14 mouse cellular contexts compared by ENCODE assay signal in genomic region chr10:62239270-62239669, GRCm38 (mm10). TPM values are rescaled to one million over a fixed set of nuclear protein-coding genes. Genes with fewer than 3 reads are reported as not detected.
DNase-seq lines count a peak whose midpoint lies in the region; ATAC-seq and TF ChIP-seq lines count a peak whose summit lies in the region.
"Had no signal": no experiment of that assay in that cellular context is flagged by ENCODE, and none has a peak within 500 bp of the region (broad histone marks: within the 10 kb centered on the region; RNA-seq: fewer than 3 reads in every experiment).

No protein-coding gene starts in this region.

- peak; percentile 20 for DNase-seq in hindbrain, postnatal 0 days (ENCODE audit: low spot score)
- peak; percentile 38 for DNase-seq in embryonic facial prominence, embryonic 10.5 days (ENCODE audit: low spot score)
- DNase-seq in gastrocnemius, postnatal 25 days: peak; percentile 73
- DNase-seq in kidney, postnatal 14 days: peak; percentile 85
- DNase-seq in layer of hippocampus, adult 8-10 months (ENCODE audit: low spot score in 2 of 2): no peak
- DNase-seq in urinary bladder, postnatal 25 days (ENCODE audit: low spot score): no peak
- no peak for DNase-seq in lung, adult 2 months
- DNase-seq: adrenal gland, postnatal 14 days had no signal

- H3K4me3 ChIP-seq in hindbrain, postnatal 0 days (ENCODE audit: low read length): no peak overlapping the region
- H3K4me3 ChIP-seq in hindbrain, embryonic 12.5 days: no peak overlapping the region
- H3K4me3 ChIP-seq in embryonic facial prominence, embryonic 10.5 days: no peak overlapping the region
- H3K4me3 ChIP-seq in lung, adult 2 months (replicated peaks; ENCODE audit: extremely low read depth, low read depth, low read length): no peak overlapping the region
- H3K4me3 ChIP-seq: forebrain, embryonic 10.5 days had no signal

- no peaks in the 10 kb centered on the region for H3K4me1 ChIP-seq in hindbrain, postnatal 0 days (ENCODE audit: insufficient read depth, low read length)
- H3K4me1 ChIP-seq in hindbrain, embryonic 12.5 days: no peaks in the 10 kb centered on the region
- H3K4me1 ChIP-seq in embryonic facial prominence, embryonic 10.5 days: peaks cover 23% of the 10 kb centered on the region
- H3K4me1 ChIP-seq in lung, adult 2 months (ENCODE audit: control insufficient read depth, insufficient read depth, low read length): no peaks in the 10 kb centered on the region
- H3K4me1 ChIP-seq: forebrain, embryonic 10.5 days had no signal

- no peak overlapping the region for H3K4me2 ChIP-seq in hindbrain, postnatal 0 days (ENCODE audit: low read depth, low read length)
- no peak overlapping the region for H3K4me2 ChIP-seq in hindbrain, embryonic 12.5 days (replicated peaks)
- H3K4me2 ChIP-seq: hindbrain, embryonic 14.5 days had no signal

- H3K9ac ChIP-seq in hindbrain, postnatal 0 days (replicated peaks; ENCODE audit: low read length): no peak overlapping the region
- no peak overlapping the region for H3K9ac ChIP-seq in hindbrain, embryonic 12.5 days
- H3K9ac ChIP-seq: hindbrain, embryonic 14.5 days had no signal

- TF ChIP-seq POLR2A in lung, adult 2 months (IDR thresholded peaks at IDR 0.05; ENCODE audit: borderline replicate concordance, extremely low read depth, low read depth, low read length): no peak

- 36% methylated on average over 6 of the region's 6 CpGs for WGBS in hindbrain, postnatal 0 days
- WGBS in hindbrain, embryonic 12.5 days: 50% methylated on average over 6 of the region's 6 CpGs
- WGBS in embryonic facial prominence, embryonic 10.5 days: 48% methylated on average over 6 of the region's 6 CpGs
- 61% methylated on average over 6 of the region's 6 CpGs for WGBS in lung, adult 2 months

- TF ChIP-seq CTCF in hindbrain, postnatal 0 days (IDR thresholded peaks at IDR 0.05; ENCODE audit: low read depth): no peak
- no peak for TF ChIP-seq CTCF in lung, adult 2 months (IDR thresholded peaks at IDR 0.05; ENCODE audit: insufficient read depth, low read length)

- H3K27ac ChIP-seq in hindbrain, postnatal 0 days: no peak overlapping the region
- no peak overlapping the region for H3K27ac ChIP-seq in hindbrain, embryonic 12.5 days
- H3K27ac ChIP-seq in embryonic facial prominence, embryonic 10.5 days (replicated peaks): no peak overlapping the region
- H3K27ac ChIP-seq: forebrain, embryonic 10.5 days; hindbrain, embryonic 14.5 days had no signal

- ATAC-seq in hindbrain, postnatal 0 days: no peak
- no peak for ATAC-seq in hindbrain, embryonic 12.5 days (ENCODE audit: low FRiP score)

- H3K36me3 ChIP-seq in hindbrain, postnatal 0 days (ENCODE audit: insufficient read depth, low read length): no peaks in the 10 kb centered on the region
- H3K36me3 ChIP-seq in hindbrain, embryonic 12.5 days: no peaks in the 10 kb centered on the region
- no peaks in the 10 kb centered on the region for H3K36me3 ChIP-seq in embryonic facial prominence, embryonic 10.5 days (replicated peaks)
- H3K36me3 ChIP-seq: forebrain, embryonic 10.5 days had no signal

- H3K27me3 ChIP-seq in hindbrain, postnatal 0 days (ENCODE audit: insufficient read depth, low read length): no peaks in the 10 kb centered on the region
- H3K27me3 ChIP-seq in hindbrain, embryonic 12.5 days: no peaks in the 10 kb centered on the region
- peaks cover 10% of the 10 kb centered on the region; the same call in 1 of the 2 replicates for H3K27me3 ChIP-seq in embryonic facial prominence, embryonic 10.5 days (replicated peaks; ENCODE audit: low read depth, poor library complexity, severe bottlenecking)

- H3K9me3 ChIP-seq in hindbrain, postnatal 0 days (ENCODE audit: low read length): no peaks in the 10 kb centered on the region
- H3K9me3 ChIP-seq in hindbrain, embryonic 12.5 days (replicated peaks): no peaks in the 10 kb centered on the region
- H3K9me3 ChIP-seq in embryonic facial prominence, embryonic 10.5 days: no peaks in the 10 kb centered on the region
- H3K9me3 ChIP-seq: forebrain, embryonic 10.5 days had no signal

RNA-seq across cellular contexts. Expression of gene Tspan15, which starts 8.2 kb away (rescaled TPM):
- total RNA-seq in hindbrain, postnatal 0 days (2014; rRNA removed): 30.8 and 38.3 TPM in 2 replicates
- polyA plus RNA-seq in hindbrain, postnatal 0 days (2015; fragmentation: Nextera tagmentation; extraction: Ambion mirVana): 20.4 and 21.4 TPM in 2 replicates
- polyA plus RNA-seq in hindbrain, embryonic 12.5 days (2016; fragmentation: Nextera tagmentation; extraction: Ambion mirVana): 15.7 and 16.0 TPM in 2 replicates
- 21.8 and 22.3 TPM in 2 replicates for polyA plus RNA-seq in embryonic facial prominence, embryonic 10.5 days (2016; fragmentation: Nextera tagmentation; extraction: Ambion mirVana)
- 1 to 10 TPM; 4.0 to 5.2 TPM for total RNA-seq in gastrocnemius, postnatal 25 days (2021)
- total RNA-seq in layer of hippocampus, adult 8-10 months (2022): 10 to 100 TPM; 14.3 to 20.4 (median 20.4) TPM
- 134 and 177 TPM in 2 replicates for polyA plus RNA-seq in lung, adult 2 months (2012; rRNA removed)
- total RNA-seq: granulocyte monocyte progenitor cell, adult 5-6 weeks had no signal

RNA-seq across cellular contexts. Expression of gene Tacr2, which starts 13.0 kb away (rescaled TPM):
- not detected in 2 replicates for total RNA-seq in hindbrain, postnatal 0 days (2014; rRNA removed)
- polyA plus RNA-seq in hindbrain, postnatal 0 days (2015; fragmentation: Nextera tagmentation; extraction: Ambion mirVana): 0.08 TPM in 2 replicates
- not detected in 2 replicates for polyA plus RNA-seq in hindbrain, embryonic 12.5 days (2016; fragmentation: Nextera tagmentation; extraction: Ambion mirVana)
- polyA plus RNA-seq in embryonic facial prominence, embryonic 10.5 days (2016; fragmentation: Nextera tagmentation; extraction: Ambion mirVana): not detected in 2 replicates
- total RNA-seq in gastrocnemius, postnatal 25 days (2021): not detected
- total RNA-seq in layer of hippocampus, adult 8-10 months (2022): under 1 TPM; 0.19 to 0.71 (median 0.35) TPM
- 0.76 and 0.96 TPM in 2 replicates for polyA plus RNA-seq in lung, adult 2 months (2012; rRNA removed)
- total RNA-seq: granulocyte monocyte progenitor cell, adult 5-6 weeks; megakaryocyte, adult 5-6 weeks had no signal
- polyA plus RNA-seq: forebrain, embryonic 10.5 days; limb, embryonic 14.5 days had no signal

Comparison
In these comparisons a context has a peak if more than half of its experiments do, and no peak if none do; other contexts are left out.
1. DNase-seq: peak in hindbrain, postnatal 0 days (single experiment), embryonic facial prominence, embryonic 10.5 days (single experiment), gastrocnemius, postnatal 25 days (single experiment) and kidney, postnatal 14 days (single experiment); none in layer of hippocampus, adult 8-10 months (0 of 2), urinary bladder, postnatal 25 days (single experiment) and lung, adult 2 months (single experiment).